Mouse (Mus musculus) CD4-positive helper T cell, adult 2 months (primary cell): ENCODE data around the gene Cox6b2.
A peak's percentile ranks its signal among the peaks of the same experiment; 100 is the strongest.

ENCODE experiments used
- DNase-seq: peaks from one replicate; pipeline ENCODE4 v3.0.0-alpha.2; 2012; ENCODE audit warnings: low read depth, missing footprints, low spot score

The Cox6b2 gene

DNA sequence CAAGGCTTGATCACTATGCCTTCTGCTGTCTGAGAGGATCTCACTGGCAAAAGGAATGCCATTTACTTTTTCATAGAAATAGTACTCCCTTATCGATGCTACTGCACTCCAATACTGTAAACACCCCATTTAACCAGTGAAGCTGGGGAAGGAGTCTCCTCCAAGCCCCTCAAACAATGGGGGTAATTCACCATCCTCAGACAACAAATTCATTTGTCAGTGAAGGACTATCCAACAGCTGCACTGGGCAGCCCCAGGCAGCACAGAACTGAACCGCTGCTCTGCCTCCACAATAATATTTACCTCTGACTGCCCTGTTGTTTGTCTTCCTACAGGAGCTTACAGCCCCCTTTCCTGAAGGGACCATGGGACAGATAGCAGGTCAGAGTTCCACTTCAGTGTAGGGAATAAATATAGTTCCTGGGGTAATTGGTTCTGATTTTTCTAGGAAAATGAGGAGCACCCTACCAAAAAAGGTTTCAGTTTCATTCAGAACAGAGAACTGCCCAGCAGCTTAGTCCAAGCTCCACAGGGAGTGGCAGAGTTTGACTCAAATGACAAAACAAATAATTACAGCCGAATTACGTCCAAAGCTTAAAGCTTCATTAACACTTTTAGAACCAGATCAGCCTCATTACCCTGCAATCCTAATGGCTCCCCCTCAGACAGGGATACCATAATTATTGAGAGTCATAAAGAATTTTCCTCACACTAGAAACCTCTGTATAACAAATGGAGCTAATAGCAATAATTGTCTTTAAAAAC, 12.2 kb upstream of the Cox6b2 start:
- DNase-seq, result no peak

DNA sequence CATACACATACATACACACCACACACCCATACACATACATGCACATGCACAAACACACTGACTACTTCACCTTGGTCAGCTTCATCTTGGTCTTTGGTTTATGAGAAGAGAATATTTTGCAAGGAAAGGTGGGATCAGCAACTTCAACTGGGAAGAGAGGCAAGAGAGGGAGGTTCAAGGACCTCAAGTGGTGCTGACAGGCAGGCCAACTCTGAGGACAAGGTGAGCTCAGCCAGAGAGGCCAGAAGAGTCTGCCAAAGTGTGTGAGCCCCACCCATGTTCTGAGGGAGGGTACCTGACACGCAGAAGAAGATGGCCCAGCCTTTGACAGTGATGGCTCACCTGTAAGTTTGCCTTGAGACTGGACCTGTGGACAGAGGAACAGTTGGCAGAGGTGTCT, 6.8 kb upstream of the Cox6b2 start:
- no peak for DNase-seq

DNA sequence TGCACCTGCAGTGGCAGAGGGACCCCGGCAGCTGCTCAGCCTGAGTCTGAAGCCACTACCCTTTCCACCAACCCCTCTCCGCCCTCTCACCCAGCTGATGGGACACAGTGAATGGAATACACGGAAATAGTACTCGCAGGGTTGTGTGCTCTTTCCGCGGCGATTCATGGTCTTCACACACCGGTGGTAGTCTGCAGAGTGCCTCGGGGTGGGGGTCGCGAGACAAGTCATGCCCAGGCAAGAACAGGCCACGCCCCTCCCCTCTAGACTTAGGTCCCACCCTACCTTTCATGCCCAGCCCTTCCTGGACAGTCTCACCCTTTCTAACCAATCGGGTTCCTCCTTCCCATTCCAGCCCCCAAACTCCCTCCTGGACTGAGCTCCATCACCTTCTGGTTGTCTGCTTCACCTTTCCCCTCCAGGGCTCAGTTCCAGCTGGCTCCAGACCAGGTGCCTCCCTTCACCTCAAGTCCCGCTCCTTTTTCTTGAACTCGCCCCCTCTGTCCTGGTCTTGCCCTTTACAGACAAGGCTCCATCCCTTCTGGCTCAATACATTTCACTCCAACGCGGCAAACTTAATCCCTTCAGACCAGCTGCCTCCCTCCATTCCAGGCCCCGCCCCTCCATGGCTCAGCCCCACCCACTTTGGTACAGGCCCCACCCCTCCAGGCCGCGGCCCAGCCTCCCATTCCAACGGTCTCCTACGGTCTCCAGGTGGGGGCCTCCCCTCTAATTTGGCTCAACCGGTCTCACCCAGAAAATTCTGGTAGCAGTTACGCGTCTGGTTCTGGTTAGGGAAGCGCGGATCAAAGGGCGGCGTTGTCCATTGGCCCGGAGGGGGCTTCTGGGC, 698 bp downstream of the Cox6b2 start:
- peak; percentile 28 for DNase-seq

DNA sequence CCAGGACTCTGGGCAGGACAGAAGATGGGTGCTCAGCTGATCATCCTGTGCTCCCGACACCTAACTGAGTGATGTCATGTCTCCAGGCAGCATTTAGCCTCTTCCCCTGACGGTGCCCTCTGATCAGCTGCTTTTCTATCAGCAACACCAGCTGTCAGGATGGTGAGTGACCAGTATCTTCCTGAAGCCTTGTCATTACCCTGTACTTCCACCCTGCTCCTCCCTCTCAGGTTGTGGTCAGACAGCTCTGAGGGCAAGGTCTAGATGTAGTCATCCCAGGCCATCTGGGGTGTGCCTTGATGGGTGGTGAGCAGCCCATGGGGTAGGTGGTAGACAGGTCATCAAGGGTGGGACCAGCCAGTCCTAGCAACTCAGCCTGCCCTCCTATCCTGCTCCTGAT, 3.7 kb downstream of the Cox6b2 start:
- DNase-seq, result no peak

DNA sequence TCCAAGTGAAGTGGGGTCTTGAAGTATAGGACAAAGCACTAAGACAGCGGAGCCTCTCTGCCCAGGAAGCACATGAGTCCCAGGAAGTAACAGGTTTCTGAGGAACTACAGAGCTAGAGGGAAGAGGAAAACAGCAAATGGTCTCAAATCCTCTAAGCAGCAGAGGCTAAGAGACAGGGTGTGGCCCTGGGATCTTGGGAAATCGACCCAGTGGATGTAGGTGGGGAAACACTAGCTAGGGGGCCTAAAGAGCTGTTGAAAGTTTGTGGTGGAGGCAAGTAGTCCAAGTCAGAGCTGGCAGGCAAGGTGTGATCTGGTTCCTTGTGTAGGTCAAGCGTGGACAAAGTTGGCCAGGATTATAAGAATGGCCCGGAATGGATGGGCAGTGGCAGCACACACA, 4.6 kb downstream of the Cox6b2 start:
- no peak for DNase-seq

DNA sequence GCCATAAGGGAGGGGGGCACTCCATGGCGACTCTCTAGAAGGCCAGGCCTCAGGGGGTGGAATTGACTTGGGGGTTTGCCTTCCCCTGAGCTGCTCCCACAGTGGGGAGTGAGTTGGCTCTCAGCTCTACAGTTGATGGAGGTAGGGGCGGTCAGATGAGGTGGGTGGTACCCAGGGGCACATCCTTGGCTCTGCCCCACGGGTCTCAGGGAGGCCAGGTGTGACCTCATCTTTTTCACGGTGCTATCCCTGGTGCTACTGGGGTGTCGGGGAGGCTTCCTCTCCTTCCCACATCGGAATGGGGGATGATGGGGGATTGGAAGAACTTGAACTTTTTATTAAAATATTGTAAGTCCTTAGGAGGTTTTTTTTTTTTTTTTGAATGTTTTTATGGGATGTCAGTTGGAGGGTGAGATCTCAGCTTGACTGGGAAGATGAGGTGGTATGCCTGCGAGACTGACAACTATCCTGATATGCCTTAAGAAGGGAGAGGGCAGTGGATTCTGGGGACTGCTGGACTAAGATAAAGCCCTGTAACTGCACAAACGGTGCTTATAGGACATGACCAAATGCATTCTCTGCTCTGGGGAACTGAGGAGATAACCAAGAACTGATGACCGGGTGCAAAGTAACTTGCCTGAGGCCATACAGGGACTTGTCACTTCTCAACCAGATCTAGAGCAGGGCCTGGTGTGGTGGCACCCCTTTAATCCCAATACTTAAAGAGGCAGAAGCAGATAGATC, 5.6 kb downstream of the Cox6b2 start:
- no peak for DNase-seq

DNA sequence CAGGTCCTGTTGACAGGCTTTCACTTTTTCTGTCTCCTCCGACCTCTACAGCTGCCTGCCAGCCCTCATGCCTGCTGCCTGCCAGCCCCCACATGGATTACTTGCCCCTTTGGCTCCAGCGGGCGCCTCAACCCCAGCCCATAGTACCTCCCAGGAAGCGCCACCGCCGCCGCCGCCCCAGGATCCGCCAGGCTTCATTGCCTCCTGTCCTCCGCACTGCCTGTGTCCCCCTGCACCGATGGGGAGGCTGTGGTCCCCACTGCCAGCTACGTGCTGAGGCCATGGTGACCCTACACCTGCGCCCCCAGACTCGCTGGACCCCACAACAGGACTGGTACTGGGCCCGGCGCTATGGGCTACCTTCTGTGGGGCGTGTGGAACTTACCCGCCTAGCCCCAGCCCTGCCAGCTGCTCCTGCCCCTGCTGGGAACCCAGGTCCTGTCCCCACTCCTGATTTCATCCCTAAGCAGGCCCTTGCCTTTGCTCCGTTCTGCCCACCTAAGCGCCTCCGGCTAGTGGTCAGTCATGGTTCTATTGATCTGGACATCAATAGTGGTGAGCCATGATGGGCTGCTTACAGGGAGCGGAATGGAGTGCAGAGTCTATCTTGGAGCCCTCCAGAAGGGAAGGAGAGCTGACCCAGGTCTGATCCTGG, 6.4 kb downstream of the Cox6b2 start:
- DNase-seq, result no peak

DNA sequence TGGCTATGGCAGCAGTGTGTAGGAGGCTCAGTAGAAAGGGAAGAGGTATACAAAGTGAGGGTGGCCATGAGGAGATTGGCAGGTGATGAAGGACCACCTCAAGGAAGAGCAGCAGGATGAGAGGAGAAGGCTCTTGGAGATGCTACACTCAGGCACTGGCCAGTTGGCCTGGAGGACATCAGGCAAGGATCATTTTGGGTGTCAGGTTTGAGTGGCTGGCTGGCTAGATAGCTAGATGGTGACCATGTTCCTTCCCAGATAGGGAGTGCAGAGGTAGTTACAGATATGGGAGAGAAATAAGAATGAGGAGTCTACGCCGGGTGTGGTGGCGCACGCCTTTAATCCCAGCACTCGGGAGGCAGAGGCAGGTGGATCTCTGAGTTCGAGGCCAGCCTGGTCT, 8.0 kb downstream of the Cox6b2 start:
- no peak for DNase-seq

DNA sequence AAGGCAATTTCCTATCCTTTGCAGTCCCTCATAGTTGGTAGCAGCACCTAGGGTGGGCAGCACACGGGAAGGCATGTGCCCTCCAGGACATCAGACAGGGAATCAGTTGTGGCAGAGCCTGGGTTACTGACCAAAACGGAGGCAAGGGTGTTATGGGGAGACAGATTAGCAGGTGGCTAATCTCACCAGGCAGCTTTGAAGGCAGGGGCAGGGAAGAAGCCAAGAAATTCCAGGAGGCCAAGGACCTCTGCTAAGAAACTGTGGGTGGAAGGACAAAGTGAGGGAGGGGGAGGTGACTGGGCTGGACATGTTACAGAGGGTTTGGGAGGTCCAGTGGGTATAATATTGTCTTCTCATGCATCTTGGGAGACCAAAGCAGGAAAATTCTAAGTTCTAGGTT, 9.5 kb downstream of the Cox6b2 start:
- no peak for DNase-seq

DNA sequence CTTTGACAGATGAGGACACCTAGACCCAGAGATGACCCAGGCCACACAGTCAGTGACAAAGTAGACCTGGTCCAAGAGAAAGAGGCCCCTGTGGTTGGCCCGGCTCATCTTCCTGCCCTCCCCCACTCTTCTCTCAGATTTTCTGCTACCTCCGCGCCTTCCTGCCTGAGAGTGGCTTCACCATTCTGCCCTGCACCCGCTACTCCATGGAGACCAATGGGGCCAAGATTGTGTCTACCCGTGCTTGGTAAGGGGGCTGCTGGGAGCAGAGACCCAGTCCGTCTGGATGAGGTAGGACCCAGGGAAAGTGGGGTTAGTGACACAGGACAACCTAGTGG, 10.4 kb downstream of the Cox6b2 start:
- no peak for DNase-seq

DNA sequence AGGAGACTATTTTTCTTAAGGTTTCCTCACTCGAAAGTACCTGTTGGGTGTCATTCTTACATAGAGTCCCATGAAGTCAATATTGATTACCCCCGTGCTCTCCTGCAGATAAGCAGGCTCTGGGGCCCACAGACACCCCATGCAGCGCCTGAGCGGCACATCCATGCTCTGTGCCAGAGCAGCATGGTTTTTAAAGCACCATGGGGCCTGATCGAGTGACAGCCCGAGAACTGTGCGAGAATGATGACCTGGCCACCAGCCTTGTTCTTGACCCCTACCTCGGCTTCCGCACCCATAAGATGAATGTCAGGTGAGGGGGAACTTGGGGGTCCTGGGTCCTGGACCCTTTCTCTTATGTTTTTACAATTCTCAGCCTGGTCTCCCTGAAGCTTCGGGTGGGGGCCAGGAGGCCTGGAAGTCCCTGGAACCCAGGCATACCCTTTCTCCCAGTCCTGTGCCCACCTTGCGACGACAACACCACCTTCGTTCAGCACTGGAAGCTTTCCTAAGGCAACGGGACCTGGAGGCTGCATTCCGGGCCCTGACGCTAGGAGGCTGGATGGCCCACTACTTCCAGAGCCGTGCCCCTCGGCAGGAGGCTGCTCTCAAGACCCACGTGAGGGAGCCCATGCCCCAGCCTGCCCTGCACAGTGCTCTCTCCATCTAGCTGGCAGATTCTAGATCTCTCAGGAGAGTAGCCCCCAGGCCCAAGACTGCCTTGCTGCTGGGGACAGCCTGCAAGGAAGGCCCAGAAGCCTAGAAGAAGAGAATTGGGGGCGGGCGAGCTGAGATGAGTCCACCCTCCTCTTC, 11.0 kb downstream of the Cox6b2 start:
- DNase-seq, result no peak

DNA sequence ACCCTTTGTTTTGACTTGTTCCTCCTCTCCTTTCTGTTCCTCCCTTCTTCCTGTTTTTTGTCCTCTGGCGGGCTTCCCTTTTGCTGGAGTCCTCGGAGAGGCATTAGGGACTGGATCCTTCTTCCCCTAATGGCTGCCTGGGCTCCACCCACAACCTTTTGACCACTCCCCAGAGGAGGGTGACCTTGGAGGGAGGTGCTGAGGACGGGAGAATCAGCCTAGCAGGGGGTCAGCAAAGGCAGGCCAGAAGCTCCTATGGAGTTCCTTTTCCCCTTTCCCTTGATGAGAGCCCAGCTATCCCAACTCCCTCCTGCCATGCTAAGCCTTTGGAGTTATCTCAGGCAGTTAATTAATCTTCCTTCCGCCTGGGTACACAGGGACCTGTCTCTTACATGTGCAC, 11.7 kb downstream of the Cox6b2 start:
- DNase-seq, result no peak

DNA sequence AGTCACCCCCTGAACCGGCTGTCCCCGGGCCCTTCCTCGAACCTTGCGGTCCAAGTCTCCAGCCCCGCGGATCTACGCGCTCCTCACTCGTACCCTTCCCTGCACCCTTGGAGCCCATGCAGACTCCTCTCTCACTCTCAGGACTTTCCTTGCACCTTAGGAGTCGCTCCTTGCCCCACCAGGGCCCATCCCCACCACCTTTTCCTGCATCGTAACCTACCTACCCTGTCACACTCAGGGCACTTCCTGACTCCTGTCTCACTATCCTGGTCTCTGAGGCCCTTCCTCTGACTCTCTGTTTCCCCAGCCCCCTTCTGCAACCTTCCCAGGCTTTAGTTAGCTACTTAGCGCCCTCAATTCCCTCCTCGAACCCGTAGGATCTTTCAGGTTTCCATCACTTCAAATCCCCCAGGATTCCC, 12.6 kb downstream of the Cox6b2 start:
- no peak for DNase-seq

DNA sequence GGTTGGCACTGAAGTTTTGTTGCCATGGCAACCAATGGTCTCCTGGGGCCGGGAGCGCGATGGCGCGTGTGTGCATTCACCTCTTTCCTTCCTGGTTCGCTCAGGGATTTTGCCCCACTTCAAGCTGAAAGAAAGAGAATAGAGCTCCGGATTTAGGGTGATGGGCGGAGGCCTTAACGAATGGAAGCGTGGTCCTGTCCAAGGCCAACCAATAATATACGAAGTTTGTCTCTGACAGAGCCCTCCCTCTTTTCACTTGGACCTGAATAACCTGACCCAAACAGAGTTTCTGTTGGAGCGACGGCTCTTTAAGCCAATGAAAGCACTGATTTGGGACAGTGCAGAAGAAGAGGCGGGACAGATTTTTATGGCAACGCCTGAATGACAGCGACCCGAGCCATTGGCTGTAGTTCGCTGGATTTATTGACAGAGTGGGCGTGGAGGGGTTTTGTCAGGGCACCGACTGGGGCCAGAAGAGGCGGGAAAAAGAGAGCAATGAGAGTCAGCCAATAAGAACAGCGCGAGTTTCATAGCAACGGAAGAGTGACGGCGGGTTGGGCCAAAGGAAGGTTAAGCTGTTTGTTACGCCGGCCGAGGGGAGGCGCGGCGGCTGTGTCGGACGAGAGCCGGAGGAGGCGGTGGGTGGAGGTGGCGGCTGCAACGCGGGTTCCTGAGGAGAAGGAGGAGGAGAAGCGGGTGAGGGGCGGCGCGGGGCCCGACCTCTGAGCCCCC, 13.2 kb downstream of the Cox6b2 start, which contains the start of gene Kmt5c:
TSS of gene Kmt5c (plus strand) at position 572 of the 732 bp plus-strand sequence.
- peak; percentile 100 for DNase-seq

DNA sequence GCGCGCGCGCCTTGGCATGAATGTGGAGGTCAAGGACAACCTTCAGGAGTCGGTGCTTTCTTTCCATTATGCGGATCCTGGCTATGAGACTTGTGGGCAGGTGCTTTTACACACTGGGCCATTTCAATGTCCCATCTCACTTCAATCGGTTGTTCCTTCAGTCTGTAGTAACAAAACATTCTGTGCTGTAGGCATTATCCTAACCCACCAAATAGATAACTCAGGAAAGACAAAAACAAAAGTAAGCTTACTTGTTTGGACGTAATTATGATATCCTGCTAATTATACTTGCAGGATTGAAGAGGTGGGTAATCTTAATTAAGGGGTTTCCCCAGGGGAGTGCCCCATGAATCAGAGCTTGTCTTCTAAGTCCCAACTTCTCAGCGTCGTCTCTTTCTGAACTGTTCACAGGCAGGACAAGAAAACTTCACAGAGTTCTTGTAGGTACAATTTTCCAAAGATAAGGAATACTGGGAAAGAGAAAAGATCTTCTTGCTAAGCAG, 13.8 kb downstream of the Cox6b2 start:
- DNase-seq, result no peak

DNA sequence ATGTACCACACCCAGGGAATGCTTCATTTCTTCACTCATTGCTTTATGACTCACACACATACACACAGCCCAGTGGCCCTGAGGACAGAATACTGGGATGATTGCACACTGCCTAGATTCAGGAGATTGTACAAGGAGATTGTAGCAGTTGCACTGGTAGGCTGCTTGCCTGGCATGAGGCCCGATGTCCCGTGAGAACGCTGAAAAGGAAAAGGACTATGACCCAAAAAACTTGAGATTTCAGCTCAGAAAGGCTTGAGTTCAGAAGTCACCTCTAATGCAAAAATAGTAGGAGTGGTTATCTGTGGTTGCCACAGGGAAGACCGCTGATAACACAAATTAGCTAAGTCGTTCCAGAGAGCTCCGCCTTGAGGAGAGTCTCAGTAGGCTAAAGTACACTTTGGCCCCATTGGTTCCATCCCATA, 19.9 kb downstream of the Cox6b2 start:
- no peak for DNase-seq

DNA sequence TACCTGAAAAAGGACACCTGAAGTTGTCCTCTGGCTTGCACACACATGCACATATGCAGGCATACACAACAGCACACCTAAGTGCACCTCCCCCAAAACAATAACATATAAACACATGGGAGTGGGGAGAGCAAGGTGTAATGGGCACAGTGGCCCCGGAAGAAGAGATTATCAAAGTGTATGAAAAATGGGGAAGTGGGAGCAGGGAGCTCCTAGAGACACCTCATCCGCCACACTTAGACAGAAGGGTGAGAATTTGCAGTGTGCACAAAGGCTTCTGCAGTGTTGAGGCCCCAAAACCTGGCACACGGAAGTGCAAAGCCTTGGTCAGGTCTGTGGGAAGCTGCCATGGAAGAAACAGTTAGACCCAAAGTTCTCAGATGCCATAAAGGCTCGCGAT, 21.8 kb downstream of the Cox6b2 start:
- no peak for DNase-seq

DNA sequence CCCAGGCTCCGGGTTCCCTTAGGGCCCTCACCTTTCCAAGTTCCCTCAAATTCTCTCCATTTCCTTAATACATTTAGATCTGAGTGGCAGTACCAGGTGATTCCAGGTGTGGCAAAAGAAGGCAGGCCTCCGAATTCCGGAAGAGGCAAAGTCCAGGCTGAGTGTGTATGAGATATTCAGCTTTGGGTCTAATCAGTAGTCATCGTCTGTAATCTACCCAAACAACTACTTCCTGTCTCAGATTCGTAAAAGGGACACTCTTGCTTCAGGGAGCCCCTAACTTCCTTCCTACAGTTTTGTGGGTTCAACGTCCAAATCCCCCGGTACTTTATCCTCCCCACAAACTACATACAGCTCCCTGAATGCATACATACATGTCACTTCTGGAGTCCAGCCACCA, 27.7 kb downstream of the Cox6b2 start, which contains the start of gene Tmem150b:
TSS of gene Tmem150b (minus strand) at position 81 of the 400 bp plus-strand sequence.
- DNase-seq, result no peak

DNA sequence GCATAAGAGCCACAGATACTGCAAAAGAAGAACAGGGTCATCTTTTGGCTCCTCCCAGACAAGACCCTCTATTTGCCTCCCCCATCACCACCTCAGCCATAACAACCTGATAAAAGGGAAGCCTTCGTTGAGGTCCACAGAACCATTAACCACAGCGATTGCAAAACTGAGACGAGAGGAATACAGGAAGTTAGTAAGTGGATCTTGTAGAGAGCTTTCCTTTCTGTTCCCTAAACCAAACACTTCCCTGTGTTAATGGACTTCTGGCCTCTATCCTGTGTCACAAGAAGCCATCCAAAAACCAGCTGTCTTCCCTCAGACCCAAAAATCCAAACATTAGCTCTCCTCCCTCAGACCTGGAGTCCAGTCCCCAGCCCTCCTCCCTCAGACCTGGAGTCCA, 28.5 kb downstream of the Cox6b2 start:
- DNase-seq, result no peak

DNA sequence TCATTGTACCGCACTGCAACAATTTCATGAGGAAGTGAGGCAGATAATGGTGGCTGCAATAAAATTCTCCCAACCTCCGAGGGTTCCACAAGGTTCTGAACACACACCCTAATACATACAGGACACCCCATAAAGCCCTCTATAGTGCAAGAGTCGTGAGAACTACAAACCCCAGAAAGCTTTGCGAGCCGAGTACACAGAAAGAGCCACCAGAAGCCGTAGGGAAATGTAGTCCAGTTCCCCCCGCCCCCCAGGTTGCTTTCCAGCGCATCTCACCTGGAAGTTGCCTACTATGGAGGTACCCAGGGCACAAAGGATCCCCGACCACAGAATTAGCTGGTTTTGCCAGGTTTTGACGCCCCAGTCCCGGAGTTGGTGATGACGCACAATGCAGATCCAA, 29.4 kb downstream of the Cox6b2 start:
- DNase-seq, result no peak
